Mouse (Mus musculus) hindlimb bud, embryonic 11.5 days (tissue): ENCODE measurements around the gene Tgm1.

Experiments used
- DNase-seq: peaks from one replicate; pipeline ENCODE4 v3.0.0-alpha.2; 2012; ENCODE audit warnings: low read depth, low spot score; ENCODE audit errors: extremely low spot score

The Tgm1 gene

GRCm38 (mm10) chr14:55724411-55724871, 10.7 kb upstream of the Tgm1 start:
- DNase-seq: no peak

- no peak for DNase-seq
Measured at GRCm38 (mm10) chr14:55723433-55723832, 9.7 kb upstream of the Tgm1 start.

- DNase-seq: no peak
Measured at GRCm38 (mm10) chr14:55722438-55722945, 8.8 kb upstream of the Tgm1 start.

- peak; percentile 80 for DNase-seq
Measured at GRCm38 (mm10) chr14:55721700-55722437, 8.1 kb upstream of the Tgm1 start, which contains the start of gene Rabggta. Gene Rabggta (minus strand): TSS chr14:55722263.

GRCm38 (mm10) chr14:55721076-55721475, 7.3 kb upstream of the Tgm1 start:
- no peak for DNase-seq

- no peak for DNase-seq
Measured at GRCm38 (mm10) chr14:55720666-55721065, 6.9 kb upstream of the Tgm1 start.

GRCm38 (mm10) chr14:55719737-55720136, 6.0 kb upstream of the Tgm1 start:
- no peak for DNase-seq

GRCm38 (mm10) chr14:55716884-55717283, 3.2 kb upstream of the Tgm1 start:
- no peak for DNase-seq

GRCm38 (mm10) chr14:55716271-55716670, 2.5 kb upstream of the Tgm1 start:
- DNase-seq: no peak

- no peak for DNase-seq
Measured at GRCm38 (mm10) chr14:55714893-55715292, 1.2 kb upstream of the Tgm1 start.

- DNase-seq: no peak
Measured at GRCm38 (mm10) chr14:55713007-55713728, 558 bp downstream of the Tgm1 start.

GRCm38 (mm10) chr14:55711786-55712185, 1.9 kb downstream of the Tgm1 start:
- DNase-seq: no peak

GRCm38 (mm10) chr14:55709509-55709908, 4.2 kb downstream of the Tgm1 start:
- no peak for DNase-seq

GRCm38 (mm10) chr14:55707397-55707796, 6.3 kb downstream of the Tgm1 start:
- DNase-seq: no peak

GRCm38 (mm10) chr14:55706051-55706600, 7.6 kb downstream of the Tgm1 start:
- DNase-seq: no peak

GRCm38 (mm10) chr14:55702761-55703160, 11.0 kb downstream of the Tgm1 start:
- DNase-seq: no peak

GRCm38 (mm10) chr14:55701131-55701530, 12.6 kb downstream of the Tgm1 start:
- no peak for DNase-seq

GRCm38 (mm10) chr14:55697226-55697625, 16.5 kb downstream of the Tgm1 start:
- DNase-seq: no peak

GRCm38 (mm10) chr14:55689433-55689832, 24.3 kb downstream of the Tgm1 start:
- DNase-seq: no peak

GRCm38 (mm10) chr14:55682118-55682493, 31.6 kb downstream of the Tgm1 start:
- DNase-seq: no peak

- peak; percentile 94 for DNase-seq
Measured at GRCm38 (mm10) chr14:55681160-55682117, 32.3 kb downstream of the Tgm1 start, which contains the start of gene Tinf2. Gene Tinf2 (minus strand): TSS chr14:55681820.
